Mouse (Mus musculus) lung, adult 2 months (tissue): ENCODE data around the gene Cyp26a1.

Experiments used
- CTCF ChIP-seq: fragments of 200-500 bp; IDR thresholded peaks from 2 replicates; pipeline ENCODE4 v1.5.1; 2011; ENCODE audit warnings: mild to moderate bottlenecking, low read length, control low read depth; ENCODE audit not compliant: insufficient read depth
- POLR2A ChIP-seq: fragments of 200-500 bp; IDR thresholded peaks from 2 replicates; pipeline ENCODE4 v1.6.1; 2011; ENCODE audit warnings: low read depth, mild to moderate bottlenecking, control low read depth, low read length, borderline replicate concordance; ENCODE audit errors: extremely low read depth

GRCm38 (mm10) chr19:37686941-37687850, 10.4 kb upstream of the Cyp26a1 start:
- TF ChIP-seq CTCF, result no peak
- no peak for TF ChIP-seq POLR2A
